Mouse (Mus musculus): ENCODE measurements around the gene Nr6a1. TPM values are rescaled to one million over a fixed set of nuclear protein-coding genes. Genes with fewer than 3 reads are reported as not detected.
A peak's percentile ranks its signal among the peaks of the same experiment; 100 is the strongest.

Nr6a1 gene
- polyA plus RNA-seq, 2 experiments: 0.90 to 1.2 TPM

- peaks cover 69% of the 10 kb centered on the region for H3K27me3 ChIP-seq (ENCODE audit: control insufficient read depth, insufficient read depth, low read length)
- peak overlapping the region; percentile 20 for H3K4me2 ChIP-seq (ENCODE audit: low read depth)
- WGBS (ENCODE audit: insufficient replicate concordance): 2% methylated on average over 40 of the region's 40 CpGs
- ATAC-seq (ENCODE audit: insufficient read depth) (no peak), DNase-seq (ENCODE audit: low read depth in 3 of 3, low spot score in 3 of 3) (no peak)
- no peak overlapping the region; a peak in 1 of 4 replicates for H3K4me3 ChIP-seq (ENCODE audit: insufficient read depth in 1 of 2, low read depth in 2 of 2, low read length in 2 of 2)
- no peak overlapping the region for H3K9ac ChIP-seq (replicated peaks)
- no peaks in the 10 kb centered on the region for H3K36me3 ChIP-seq (replicated peaks; ENCODE audit: control insufficient read depth, insufficient read depth, low read depth)
- H3K4me1 ChIP-seq (replicated peaks; ENCODE audit: control insufficient read depth in 2 of 2, insufficient read depth in 2 of 2, low read length in 1 of 2): no peaks in the 10 kb centered on the region
- no peak for TF ChIP-seq EP300 (IDR thresholded peaks at IDR 0.05; ENCODE audit: low read depth)
- TF ChIP-seq CTCF (IDR thresholded peaks at IDR 0.05; ENCODE audit: low read depth): no peak
- H3K9me3 ChIP-seq (ENCODE audit: control insufficient read depth, low read length): no peaks in the 10 kb centered on the region
- H3K27ac ChIP-seq: no peak overlapping the region
These were observed 216.0 kb downstream of the Nr6a1 start for GRCm38 (mm10) chr2:38711421-38711861.

- no peak for DNase-seq (ENCODE audit: low read depth in 3 of 3, low spot score in 3 of 3)
- TF ChIP-seq CTCF (IDR thresholded peaks at IDR 0.05; ENCODE audit: low read depth): no peak
- TF ChIP-seq EP300 (IDR thresholded peaks at IDR 0.05; ENCODE audit: low read depth): no peak
- ATAC-seq (ENCODE audit: insufficient read depth): no peak
- Histone ChIP-seq H3K27me3 (ENCODE audit: control insufficient read depth, insufficient read depth, low read length) (peaks cover 76% of the 10 kb centered on the region), H3K27ac (no peak overlapping the region), H3K36me3 (replicated peaks; ENCODE audit: control insufficient read depth, insufficient read depth, low read depth) (no peaks in the 10 kb centered on the region), H3K9ac (replicated peaks) (no peak overlapping the region), H3K4me3 (ENCODE audit: insufficient read depth in 1 of 2, low read depth in 2 of 2, low read length in 2 of 2) (no peak overlapping the region), H3K4me2 (ENCODE audit: low read depth) (no peak overlapping the region; the same call in 1 of the 2 replicates), H3K4me1 (replicated peaks; ENCODE audit: control insufficient read depth in 2 of 2, insufficient read depth in 2 of 2, low read length in 1 of 2) (no peaks in the 10 kb centered on the region), H3K9me3 (ENCODE audit: control insufficient read depth, low read length) (no peaks in the 10 kb centered on the region)
- WGBS (ENCODE audit: insufficient replicate concordance): 2% methylated on average over 75 of the region's 75 CpGs
These were observed 216.9 kb downstream of the Nr6a1 start for GRCm38 (mm10) chr2:38710304-38711241.

- no peak overlapping the region for H3K9ac ChIP-seq (replicated peaks)
- H3K9me3 ChIP-seq (ENCODE audit: control insufficient read depth, low read length): no peaks in the 10 kb centered on the region
- DNase-seq (ENCODE audit: low read depth in 3 of 3, low spot score in 3 of 3): no peak
- TF ChIP-seq EP300 (IDR thresholded peaks at IDR 0.05; ENCODE audit: low read depth) (no peak), CTCF (IDR thresholded peaks at IDR 0.05; ENCODE audit: low read depth) (no peak)
- H3K27me3 ChIP-seq (ENCODE audit: control insufficient read depth, insufficient read depth, low read length): peaks cover 76% of the 10 kb centered on the region
- H3K4me2 ChIP-seq (ENCODE audit: low read depth): no peak overlapping the region
- no peaks in the 10 kb centered on the region for H3K4me1 ChIP-seq (replicated peaks; ENCODE audit: control insufficient read depth in 2 of 2, insufficient read depth in 2 of 2, low read length in 1 of 2)
- no peaks in the 10 kb centered on the region for H3K36me3 ChIP-seq (replicated peaks; ENCODE audit: control insufficient read depth, insufficient read depth, low read depth)
- WGBS (ENCODE audit: insufficient replicate concordance): 25% methylated on average over 12 of the region's 12 CpGs
- no peak for ATAC-seq (ENCODE audit: insufficient read depth)
- no peak overlapping the region for H3K4me3 ChIP-seq (ENCODE audit: insufficient read depth in 1 of 2, low read depth in 2 of 2, low read length in 2 of 2)
- no peak overlapping the region for H3K27ac ChIP-seq
These were observed 218.4 kb downstream of the Nr6a1 start for GRCm38 (mm10) chr2:38708907-38709688.

- 21% methylated on average over 6 of the region's 6 CpGs for WGBS (ENCODE audit: insufficient replicate concordance)
- DNase-seq (ENCODE audit: low read depth in 3 of 3, low spot score in 3 of 3): no peak
- peaks cover 57% of the 10 kb centered on the region for H3K27me3 ChIP-seq (ENCODE audit: control insufficient read depth, insufficient read depth, low read length)
These were observed 220.8 kb downstream of the Nr6a1 start for GRCm38 (mm10) chr2:38706661-38707060.

GRCm38 (mm10) chr2:38705036-38705435 is 222.5 kb downstream of the Nr6a1 start:
- 48% methylated on average over 4 of the region's 4 CpGs for WGBS (ENCODE audit: insufficient replicate concordance)
- Histone ChIP-seq H3K4me1 (replicated peaks; ENCODE audit: control insufficient read depth in 2 of 2, insufficient read depth in 2 of 2, low read length in 1 of 2) (no peaks in the 10 kb centered on the region; a peak in 1 of 4 replicates), H3K4me3 (ENCODE audit: insufficient read depth in 1 of 2, low read depth in 2 of 2, low read length in 2 of 2) (no peak overlapping the region), H3K27ac (no peak overlapping the region), H3K9ac (replicated peaks) (no peak overlapping the region), H3K36me3 (replicated peaks; ENCODE audit: control insufficient read depth, insufficient read depth, low read depth) (no peaks in the 10 kb centered on the region), H3K9me3 (ENCODE audit: control insufficient read depth, low read length) (no peaks in the 10 kb centered on the region), H3K27me3 (ENCODE audit: control insufficient read depth, insufficient read depth, low read length) (peaks cover 41% of the 10 kb centered on the region), H3K4me2 (ENCODE audit: low read depth) (no peak overlapping the region)
- ATAC-seq (ENCODE audit: insufficient read depth): no peak
- no peak for TF ChIP-seq CTCF (IDR thresholded peaks at IDR 0.05; ENCODE audit: low read depth)
- no peak for TF ChIP-seq EP300 (IDR thresholded peaks at IDR 0.05; ENCODE audit: low read depth)
- no peak for DNase-seq (ENCODE audit: low read depth in 3 of 3, low spot score in 3 of 3)

More at GRCm38 (mm10) chr2:38706661-38707060, 220.8 kb downstream of the Nr6a1 start:
- TF ChIP-seq CTCF (IDR thresholded peaks at IDR 0.05; ENCODE audit: low read depth) (no peak), EP300 (IDR thresholded peaks at IDR 0.05; ENCODE audit: low read depth) (no peak)
- no peak overlapping the region for H3K4me3 ChIP-seq (ENCODE audit: insufficient read depth in 1 of 2, low read depth in 2 of 2, low read length in 2 of 2)
- H3K27ac ChIP-seq: no peak overlapping the region
- H3K4me2 ChIP-seq (ENCODE audit: low read depth): no peak overlapping the region
- ATAC-seq (ENCODE audit: insufficient read depth): no peak
- no peaks in the 10 kb centered on the region for H3K9me3 ChIP-seq (ENCODE audit: control insufficient read depth, low read length)
- H3K4me1 ChIP-seq (replicated peaks; ENCODE audit: control insufficient read depth in 2 of 2, insufficient read depth in 2 of 2, low read length in 1 of 2): no peaks in the 10 kb centered on the region
- no peaks in the 10 kb centered on the region for H3K36me3 ChIP-seq (replicated peaks; ENCODE audit: control insufficient read depth, insufficient read depth, low read depth)
- no peak overlapping the region for H3K9ac ChIP-seq (replicated peaks)
